Comparison of ENCODE assay signal across 21 mouse cellular contexts in genomic region chr1:158604149-158604548, GRCm38 (mm10).
DNase-seq lines count a peak whose midpoint lies in the region; ATAC-seq and TF ChIP-seq lines count a peak whose summit lies in the region.
"Had no signal": no experiment of that assay in that cellular context is flagged by ENCODE, and none has a peak within 500 bp of the region (broad histone marks: within the 10 kb centered on the region; RNA-seq: fewer than 3 reads in every experiment).

No protein-coding gene starts in this region.

- H3K9ac ChIP-seq in kidney, embryonic 15.5 days: no peak overlapping the region
- H3K9ac ChIP-seq: embryonic facial prominence, embryonic 12.5 days; forebrain, embryonic 15.5 days; hindbrain, embryonic 12.5 days had no signal

- peaks cover 6% of the 10 kb centered on the region for H3K4me1 ChIP-seq in kidney, adult 2 months (ENCODE audit: control insufficient read depth, insufficient read depth, low read length)
- no peaks in the 10 kb centered on the region for H3K4me1 ChIP-seq in kidney, embryonic 15.5 days
- H3K4me1 ChIP-seq: embryonic facial prominence, embryonic 12.5 days; forebrain, embryonic 15.5 days; heart, embryonic 10.5 days; hindbrain, embryonic 12.5 days had no signal

- no peak overlapping the region for H3K4me3 ChIP-seq in kidney, adult 2 months (ENCODE audit: insufficient read depth, low read depth, low read length)
- H3K4me3 ChIP-seq in kidney, embryonic 15.5 days (replicated peaks): no peak overlapping the region
- H3K4me3 ChIP-seq: embryonic facial prominence, embryonic 12.5 days; forebrain, embryonic 15.5 days; heart, embryonic 10.5 days; hindbrain, embryonic 12.5 days had no signal

- DNase-seq in kidney, adult 2 months: peak; percentile 85
- DNase-seq in kidney, postnatal 14 days: peak; percentile 51
- no peak for DNase-seq in adrenal gland, postnatal 4 days (ENCODE audit: low spot score in 2 of 2)
- no peak for DNase-seq in layer of hippocampus, adult 18-20 months (ENCODE audit: low spot score in 2 of 2)
- no peak for DNase-seq in ovary, postnatal 14 days (ENCODE audit: low spot score)
- DNase-seq in retina, embryonic 14.5 days (ENCODE audit: low spot score): no peak
- DNase-seq: adrenal gland, adult 8-10 months; adrenal gland, postnatal 36 days; cerebellum, adult 11 months; cerebellum, adult 8-10 months; cerebellum, postnatal 25 days; gastrocnemius, postnatal 36 days; heart, adult 11 months; heart, postnatal 10 days; heart, postnatal 4 days had no signal

- TF ChIP-seq CTCF in kidney, adult 2 months (conservative IDR thresholded peaks at IDR 0.05; ENCODE audit: insufficient read depth, insufficient read length, low read depth, low read length): no peak

- WGBS in kidney, adult 2 months: 42% methylated on average over 1 of the region's 1 CpGs
- WGBS in kidney, embryonic 15.5 days: 91% methylated on average over 1 of the region's 1 CpGs

- no peaks in the 10 kb centered on the region for H3K36me3 ChIP-seq in kidney, adult 2 months (ENCODE audit: control insufficient read depth, insufficient read depth, low read length)
- H3K36me3 ChIP-seq in kidney, embryonic 15.5 days: no peaks in the 10 kb centered on the region
- H3K36me3 ChIP-seq: embryonic facial prominence, embryonic 12.5 days; G1E; heart, embryonic 10.5 days had no signal

- ATAC-seq in kidney, embryonic 15.5 days (replicated peaks; ENCODE audit: low FRiP score): peak; percentile 74
- ATAC-seq: forebrain, embryonic 15.5 days had no signal

- no peaks in the 10 kb centered on the region for H3K27me3 ChIP-seq in kidney, adult 2 months (replicated peaks; ENCODE audit: control insufficient read depth, insufficient read depth, low read length)
- H3K27me3 ChIP-seq in kidney, embryonic 15.5 days: no peaks in the 10 kb centered on the region
- H3K27me3 ChIP-seq: embryonic facial prominence, embryonic 12.5 days; forebrain, embryonic 15.5 days; hindbrain, embryonic 12.5 days had no signal

- no peak for TF ChIP-seq POLR2A in kidney, adult 2 months (IDR thresholded peaks at IDR 0.05; ENCODE audit: low read depth, low read length)

- H3K27ac ChIP-seq in kidney, adult 2 months (ENCODE audit: insufficient read depth, low read depth, low read length): peak overlapping the region; percentile 89
- H3K27ac ChIP-seq in kidney, embryonic 15.5 days: no peak overlapping the region
- H3K27ac ChIP-seq: embryonic facial prominence, embryonic 12.5 days; forebrain, embryonic 15.5 days; heart, embryonic 10.5 days; hindbrain, embryonic 12.5 days had no signal

- H3K9me3 ChIP-seq in kidney, embryonic 15.5 days (replicated peaks): no peaks in the 10 kb centered on the region
- H3K9me3 ChIP-seq: embryonic facial prominence, embryonic 12.5 days; forebrain, embryonic 15.5 days; heart, embryonic 10.5 days; hindbrain, embryonic 12.5 days had no signal

- no peak overlapping the region for H3K4me2 ChIP-seq in kidney, embryonic 15.5 days
- H3K4me2 ChIP-seq: embryonic facial prominence, embryonic 12.5 days; forebrain, embryonic 15.5 days; hindbrain, embryonic 12.5 days had no signal

Comparison
In these comparisons a context has a peak if more than half of its experiments do, and no peak if none do; other contexts are left out.
1. DNase-seq: peak in kidney, adult 2 months (single experiment) and kidney, postnatal 14 days (single experiment); none in adrenal gland, postnatal 4 days (0 of 2), layer of hippocampus, adult 18-20 months (0 of 2), ovary, postnatal 14 days (single experiment) and retina, embryonic 14.5 days (single experiment).